Mouse (Mus musculus) heart, embryonic 11.5 days (tissue): ENCODE measurements at regions not wholly inside any gene's neighbourhood (a gene's known extent, or its start where the extent isn't known, plus 50 kb on each side); places are given as distances from the start of the nearest gene placed in this dataset.
A peak's percentile ranks its signal among the peaks of the same experiment; 100 is the strongest.

Source experiments
- ATAC-seq: fragments of 200-750 bp; cut with Nextera tagmentation; replicated peaks from 2 replicates; pipeline ENCODE4 v1.8.0; 2017; ENCODE audit warnings: moderate library complexity; ENCODE audit not compliant: insufficient number of reproducible peaks, low FRiP score, low TSS enrichment
- H3K27ac ChIP-seq: fragments of 300-500 bp; sonication (generic); 2 replicates; pipeline ENCODE4 v1.5.1; 2014; ENCODE audit warnings: mild to moderate bottlenecking, low read depth, low read length
- H3K27me3 ChIP-seq: fragments of 300-500 bp; sonication (generic); 2 replicates; pipeline ENCODE4 v1.6.1; 2014; ENCODE audit warnings: mild to moderate bottlenecking, low read length, mixed read lengths; ENCODE audit not compliant: control insufficient read depth, insufficient read depth
- H3K36me3 ChIP-seq: fragments of 300-500 bp; sonication (generic); 2 replicates; pipeline ENCODE4 v1.6.1; 2014; ENCODE audit warnings: mild to moderate bottlenecking, low read length, moderate library complexity, mixed read lengths; ENCODE audit not compliant: control insufficient read depth, insufficient read depth
- H3K4me1 ChIP-seq: fragments of 300-500 bp; sonication (generic); 2 replicates; pipeline ENCODE4 v1.6.1; 2014; ENCODE audit warnings: low read length; ENCODE audit not compliant: control insufficient read depth, insufficient read depth
- H3K4me2 ChIP-seq: fragments of 300-500 bp; sonication (generic); 2 replicates; pipeline ENCODE4 v1.6.1; 2014; ENCODE audit warnings: mild to moderate bottlenecking, moderate library complexity
- H3K4me3 ChIP-seq: fragments of 300-500 bp; sonication (generic); 2 replicates; pipeline ENCODE4 v1.5.1; 2014; ENCODE audit warnings: low read depth, low read length
- H3K9ac ChIP-seq: fragments of 300-500 bp; sonication (generic); 2 replicates; pipeline ENCODE4 v1.6.1; 2014; ENCODE audit warnings: mild to moderate bottlenecking, low read depth, low read length, moderate library complexity
- H3K9me3 ChIP-seq: fragments of 300-500 bp; sonication (generic); replicated peaks from 2 replicates; pipeline ENCODE4 v1.6.1; 2016; ENCODE audit warnings: low read length; ENCODE audit not compliant: control insufficient read depth
- WGBS: fragments of 180-500 bp; shearing (Covaris S2); extraction: QIAGEN DNeasy Blood & Tissue Kit; methylation state at CpG from one replicate; pipeline ENCODE4 v1.1.7; 2014; ENCODE audit not compliant: insufficient replicate concordance; 5-methylcytosine and 5-hydroxymethylcytosine counted together

GRCm38 (mm10) chr3:149461613-149462012 lies 471.3 kb upstream of the Adgrl2 start:
- Histone ChIP-seq H3K27me3 (no peaks in the 10 kb centered on the region), H3K4me2 (no peak overlapping the region), H3K9ac (no peak overlapping the region), H3K4me1 (no peaks in the 10 kb centered on the region), H3K4me3 (no peak overlapping the region), H3K36me3 (no peaks in the 10 kb centered on the region), H3K9me3 (no peaks in the 10 kb centered on the region), H3K27ac (no peak overlapping the region)
- 80% methylated on average over 2 of the region's 2 CpGs for WGBS
- no peak for ATAC-seq

GRCm38 (mm10) chr3:149449376-149449775 lies 459.0 kb upstream of the Adgrl2 start:
- no peaks in the 10 kb centered on the region for H3K27me3 ChIP-seq
- H3K9ac ChIP-seq: no peak overlapping the region
- WGBS: 79% methylated on average over 3 of the region's 3 CpGs
- no peaks in the 10 kb centered on the region for H3K36me3 ChIP-seq
- H3K27ac ChIP-seq: no peak overlapping the region
- no peak overlapping the region for H3K4me3 ChIP-seq
- no peak for ATAC-seq
- H3K4me1 ChIP-seq: no peaks in the 10 kb centered on the region
- no peaks in the 10 kb centered on the region for H3K9me3 ChIP-seq
- H3K4me2 ChIP-seq: no peak overlapping the region

GRCm38 (mm10) chr3:149445991-149446564 lies 455.7 kb upstream of the Adgrl2 start:
- Histone ChIP-seq H3K9me3 (no peaks in the 10 kb centered on the region), H3K27ac (no peak overlapping the region), H3K4me2 (no peak overlapping the region), H3K27me3 (no peaks in the 10 kb centered on the region), H3K4me1 (no peaks in the 10 kb centered on the region), H3K9ac (no peak overlapping the region), H3K36me3 (no peaks in the 10 kb centered on the region), H3K4me3 (no peak overlapping the region)
- WGBS: 42% methylated on average over 6 of the region's 6 CpGs
- no peak for ATAC-seq

GRCm38 (mm10) chr3:149444854-149445577 lies 454.7 kb upstream of the Adgrl2 start:
- peak overlapping the region; percentile 43; the same call in 1 of the 2 replicates for H3K9ac ChIP-seq
- no peak overlapping the region for H3K27ac ChIP-seq
- H3K27me3 ChIP-seq: no peaks in the 10 kb centered on the region
- H3K9me3 ChIP-seq: no peaks in the 10 kb centered on the region
- 6% methylated on average over 15 of the region's 15 CpGs for WGBS
- no peaks in the 10 kb centered on the region for H3K36me3 ChIP-seq
- no peak for ATAC-seq
- peak overlapping the region; percentile 64 for H3K4me2 ChIP-seq
- H3K4me3 ChIP-seq: peak overlapping the region; percentile 44
- H3K4me1 ChIP-seq: no peaks in the 10 kb centered on the region

GRCm38 (mm10) chr3:149444377-149444776 lies 454.0 kb upstream of the Adgrl2 start:
- Histone ChIP-seq H3K9ac (no peak overlapping the region), H3K36me3 (no peaks in the 10 kb centered on the region), H3K9me3 (no peaks in the 10 kb centered on the region), H3K27ac (no peak overlapping the region), H3K27me3 (no peaks in the 10 kb centered on the region), H3K4me3 (peak overlapping the region; percentile 44; the same call in 1 of the 2 replicates), H3K4me1 (no peaks in the 10 kb centered on the region), H3K4me2 (peak overlapping the region; percentile 64)
- no peak for ATAC-seq
- WGBS: 62% methylated on average over 8 of the region's 8 CpGs

GRCm38 (mm10) chr3:149441227-149441626 lies 450.9 kb upstream of the Adgrl2 start:
- no peak overlapping the region for H3K4me2 ChIP-seq
- no peak overlapping the region for H3K4me3 ChIP-seq
- H3K36me3 ChIP-seq: no peaks in the 10 kb centered on the region
- no peak for ATAC-seq
- no peaks in the 10 kb centered on the region for H3K9me3 ChIP-seq
- H3K4me1 ChIP-seq: no peaks in the 10 kb centered on the region
- no peak overlapping the region for H3K27ac ChIP-seq
- H3K9ac ChIP-seq: no peak overlapping the region
- no peaks in the 10 kb centered on the region for H3K27me3 ChIP-seq

- 72% methylated on average over 8 of the region's 8 CpGs for WGBS
- Histone ChIP-seq H3K27ac (no peak overlapping the region), H3K4me2 (no peak overlapping the region), H3K4me1 (no peaks in the 10 kb centered on the region), H3K27me3 (no peaks in the 10 kb centered on the region), H3K4me3 (no peak overlapping the region), H3K9me3 (no peaks in the 10 kb centered on the region), H3K9ac (no peak overlapping the region), H3K36me3 (no peaks in the 10 kb centered on the region)
- no peak for ATAC-seq
These were observed 447.4 kb upstream of the Adgrl2 start for GRCm38 (mm10) chr3:149437763-149438162.

GRCm38 (mm10) chr3:149436944-149437343 lies 446.6 kb upstream of the Adgrl2 start:
- WGBS: 61% methylated on average over 6 of the region's 6 CpGs
- no peak overlapping the region for H3K4me3 ChIP-seq
- no peak overlapping the region for H3K4me2 ChIP-seq
- no peaks in the 10 kb centered on the region for H3K4me1 ChIP-seq
- no peak for ATAC-seq
- H3K9me3 ChIP-seq: no peaks in the 10 kb centered on the region
- no peak overlapping the region for H3K9ac ChIP-seq
- no peaks in the 10 kb centered on the region for H3K27me3 ChIP-seq
- no peak overlapping the region for H3K27ac ChIP-seq
- no peaks in the 10 kb centered on the region for H3K36me3 ChIP-seq

- Histone ChIP-seq H3K27me3 (no peaks in the 10 kb centered on the region), H3K4me1 (no peaks in the 10 kb centered on the region), H3K36me3 (no peaks in the 10 kb centered on the region), H3K27ac (no peak overlapping the region), H3K9ac (no peak overlapping the region), H3K9me3 (no peaks in the 10 kb centered on the region), H3K4me3 (no peak overlapping the region), H3K4me2 (no peak overlapping the region)
- ATAC-seq: no peak
- 86% methylated on average over 8 of the region's 8 CpGs for WGBS
These were observed 446.1 kb upstream of the Adgrl2 start for GRCm38 (mm10) chr3:149436420-149436819.
